Mouse (Mus musculus): ENCODE measurements around the gene Slc12a7. TPM values are rescaled to one million over a fixed set of nuclear protein-coding genes. Genes with fewer than 3 reads are reported as not detected.

Slc12a7 gene
- polyA plus RNA-seq (2015; fragmentation: Nextera tagmentation; extraction: Ambion mirVana) = 12.6 and 14.3 TPM in 2 replicates

DNA sequence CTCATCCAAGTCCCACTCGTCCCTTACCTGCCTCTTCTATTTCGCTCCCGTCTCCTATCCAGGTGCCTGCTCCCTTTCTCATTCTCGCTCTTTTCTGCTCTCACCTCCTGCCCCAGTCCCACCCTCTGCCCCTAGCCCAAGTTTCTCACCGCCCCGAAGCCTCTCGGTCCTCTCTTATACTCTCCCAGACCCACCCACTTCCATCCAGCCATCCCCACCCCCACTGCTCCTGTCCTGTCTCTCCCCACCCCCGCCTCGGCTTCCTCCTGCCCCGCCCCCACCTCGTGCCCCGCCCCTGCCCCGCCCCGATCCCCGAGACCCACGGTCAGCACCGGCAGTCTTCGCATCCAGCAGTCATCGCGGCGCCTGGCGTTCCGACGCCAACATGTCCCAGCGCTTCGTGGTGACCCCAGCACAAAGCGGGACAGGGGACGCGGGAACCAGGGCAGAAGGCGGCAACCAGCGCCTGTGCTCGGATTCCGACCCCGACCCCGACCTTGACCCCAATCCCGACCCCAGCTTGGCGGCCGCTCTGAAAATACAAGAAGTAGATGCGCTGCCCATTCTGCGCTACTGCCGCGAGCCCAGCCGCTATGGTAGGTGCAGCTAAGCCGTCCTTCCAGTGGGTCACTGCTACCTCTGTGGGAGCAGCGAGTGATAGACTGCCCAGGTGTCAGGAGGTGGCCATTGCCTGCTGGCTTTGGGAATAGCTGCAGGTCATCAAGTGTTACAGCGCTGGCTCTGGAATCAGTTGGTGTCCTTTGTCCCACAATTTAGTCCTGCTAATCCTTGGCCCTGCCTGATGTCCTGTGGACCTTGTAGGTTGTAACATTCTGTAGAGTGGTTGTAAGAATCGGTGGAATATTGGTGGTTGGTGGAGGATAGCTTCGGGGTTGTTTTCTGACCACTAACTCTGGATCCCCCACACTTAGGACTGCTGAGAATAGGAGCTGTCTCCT lies at the start of gene Slc12a7:
Gene Slc12a7 (plus strand): TSS at position 353 of the 959 bp plus-strand sequence.
- Histone ChIP-seq H3K36me3 (no peaks in the 10 kb centered on the region), H3K4me2 (peak within 1 kb of the TSS; percentile 68), H3K9ac (0 out of 2 replicates have a peak within 1 kb of the TSS, but pooled peaks have one; percentile 14), H3K27me3 (peaks cover 6% of the 10 kb centered on the region; the same call in 1 of the 2 replicates), H3K4me1 (peaks cover 13% of the 10 kb centered on the region), H3K27ac (no peak within 1 kb of the TSS), H3K4me3 (peak within 1 kb of the TSS; percentile 38), H3K9me3 (no peaks in the 10 kb centered on the region)
- WGBS = 5% methylated on average over 48 of the region's 48 CpGs
- no peak for ATAC-seq (ENCODE audit: insufficient number of reproducible peaks, low FRiP score, low TSS enrichment, low read depth)

DNA sequence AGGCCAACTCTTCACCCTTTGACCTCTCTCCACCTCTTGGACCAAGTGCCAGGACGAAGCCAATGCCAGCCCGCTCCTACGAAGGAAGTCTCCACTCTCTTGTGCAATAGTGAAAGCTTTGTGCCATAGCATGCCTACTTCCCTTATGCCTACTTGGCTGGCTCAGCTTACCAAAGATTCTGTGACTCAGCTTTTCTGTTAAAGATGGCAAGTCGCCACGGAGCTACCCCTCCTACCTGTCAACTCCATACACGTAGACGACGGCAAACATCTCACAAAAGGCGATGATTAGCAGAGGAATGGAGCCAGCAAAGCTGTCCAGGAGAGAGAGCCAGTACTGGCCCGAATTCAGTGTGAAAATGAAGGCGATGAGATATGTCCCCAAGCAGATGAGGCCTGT lies 49.2 kb upstream of the Slc12a7 start:
- Histone ChIP-seq H3K27me3 (no peaks in the 10 kb centered on the region), H3K9me3 (no peaks in the 10 kb centered on the region), H3K9ac (no peak overlapping the region), H3K4me3 (no peak overlapping the region), H3K36me3 (no peaks in the 10 kb centered on the region), H3K4me1 (no peaks in the 10 kb centered on the region), H3K4me2 (no peak overlapping the region), H3K27ac (no peak overlapping the region)
- ATAC-seq (ENCODE audit: insufficient number of reproducible peaks, low FRiP score, low TSS enrichment, low read depth) = no peak
- 88% methylated on average over 11 of the region's 11 CpGs for WGBS

DNA sequence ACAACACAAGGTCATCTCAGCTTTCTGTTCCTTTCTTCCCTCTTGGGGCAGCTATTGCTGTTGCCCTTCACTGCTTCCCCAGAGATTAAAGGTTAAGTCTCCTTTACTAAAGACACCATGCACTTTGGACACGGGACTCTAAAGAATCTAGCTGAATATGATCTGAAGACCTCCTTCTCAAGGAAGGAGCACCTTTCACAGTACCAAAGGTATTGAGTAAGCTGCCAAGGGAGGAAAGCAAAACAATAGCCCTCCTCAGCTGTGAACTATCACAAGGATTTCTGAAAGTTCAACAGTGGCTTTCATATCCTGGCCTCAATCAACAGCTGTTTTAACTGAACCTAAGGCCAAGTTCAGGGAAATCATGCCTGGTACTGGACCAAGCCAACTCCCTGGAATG lies 48.5 kb upstream of the Slc12a7 start:
- Histone ChIP-seq H3K4me3 (no peak overlapping the region), H3K36me3 (no peaks in the 10 kb centered on the region), H3K27me3 (no peaks in the 10 kb centered on the region), H3K4me2 (no peak overlapping the region), H3K9ac (no peak overlapping the region), H3K9me3 (no peaks in the 10 kb centered on the region), H3K4me1 (no peaks in the 10 kb centered on the region), H3K27ac (no peak overlapping the region)
- no peak for ATAC-seq (ENCODE audit: insufficient number of reproducible peaks, low FRiP score, low TSS enrichment, low read depth)
- WGBS = 83% methylated on average over 1 of the region's 1 CpGs

DNA sequence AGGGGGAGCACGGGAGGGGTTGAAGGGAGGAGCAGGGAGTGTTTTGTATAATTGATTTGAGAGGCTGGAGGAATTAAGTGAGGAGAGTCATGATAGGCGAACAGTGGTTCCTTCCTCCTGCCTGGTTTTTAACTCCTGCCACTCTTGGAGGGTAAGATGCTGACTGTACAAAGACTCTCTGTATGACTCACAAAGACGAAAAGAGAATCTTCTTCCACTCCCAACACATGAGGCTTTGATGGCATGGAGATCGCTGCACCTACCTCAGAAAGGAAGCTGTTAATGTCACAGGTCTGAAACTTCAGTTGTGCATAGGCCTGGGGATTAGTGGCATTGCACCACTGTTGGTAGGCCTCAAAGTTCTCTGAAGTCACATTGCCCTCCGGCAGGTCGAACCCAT lies 47.4 kb upstream of the Slc12a7 start:
- ATAC-seq (ENCODE audit: insufficient number of reproducible peaks, low FRiP score, low TSS enrichment, low read depth) = no peak
- WGBS = 80% methylated on average over 6 of the region's 6 CpGs
- H3K9ac ChIP-seq = no peak overlapping the region
- no peaks in the 10 kb centered on the region for H3K27me3 ChIP-seq
- H3K9me3 ChIP-seq = no peaks in the 10 kb centered on the region
- no peaks in the 10 kb centered on the region for H3K4me1 ChIP-seq
- no peak overlapping the region for H3K4me2 ChIP-seq
- no peaks in the 10 kb centered on the region for H3K36me3 ChIP-seq
- H3K4me3 ChIP-seq = no peak overlapping the region
- H3K27ac ChIP-seq = no peak overlapping the region

DNA sequence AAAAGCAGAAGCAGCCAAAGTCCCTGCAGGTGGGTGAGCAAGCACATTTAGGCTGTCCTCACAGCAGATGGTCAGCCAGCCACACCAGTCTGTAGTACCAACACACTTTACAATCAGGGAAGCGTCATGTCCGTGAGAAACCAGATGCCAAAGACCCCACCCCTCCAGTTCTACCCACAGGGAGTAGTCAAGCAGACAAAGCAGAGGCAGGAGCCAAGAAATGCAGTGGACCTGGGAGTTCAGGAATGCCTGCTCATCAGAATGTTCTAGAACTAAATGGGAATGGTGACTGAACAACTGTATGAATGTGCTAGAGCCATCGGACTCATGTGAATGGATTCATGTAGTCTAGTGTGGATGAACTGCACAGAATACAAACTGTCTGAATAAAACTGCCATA lies 45.3 kb upstream of the Slc12a7 start:
- Histone ChIP-seq H3K27me3 (no peaks in the 10 kb centered on the region), H3K9ac (no peak overlapping the region), H3K4me3 (no peak overlapping the region), H3K27ac (no peak overlapping the region), H3K36me3 (no peaks in the 10 kb centered on the region), H3K9me3 (no peaks in the 10 kb centered on the region), H3K4me1 (no peaks in the 10 kb centered on the region), H3K4me2 (no peak overlapping the region)
- no peak for ATAC-seq (ENCODE audit: insufficient number of reproducible peaks, low FRiP score, low TSS enrichment, low read depth)
- WGBS = 49% methylated on average over 3 of the region's 3 CpGs

DNA sequence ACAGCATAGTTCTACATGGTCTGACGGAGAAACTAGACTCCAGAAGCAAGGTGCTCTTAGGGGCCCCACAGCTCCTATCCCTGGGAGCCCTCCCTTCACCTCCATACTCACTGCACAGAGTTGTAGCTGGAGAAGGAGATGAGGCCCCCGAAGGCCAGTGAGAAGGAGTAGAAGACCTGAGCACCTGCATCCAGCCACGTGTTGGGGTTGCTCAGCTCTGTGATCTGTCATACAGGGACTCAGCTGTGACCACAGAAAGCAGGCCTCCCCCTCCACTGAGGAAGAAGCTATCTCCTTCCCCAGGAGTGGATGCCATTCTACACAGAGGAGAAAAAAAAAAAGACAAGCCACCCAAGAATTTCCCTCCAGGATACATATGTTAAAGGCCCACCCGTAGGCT lies 44.0 kb upstream of the Slc12a7 start:
- H3K4me1 ChIP-seq = no peaks in the 10 kb centered on the region
- H3K9ac ChIP-seq = no peak overlapping the region
- no peaks in the 10 kb centered on the region for H3K36me3 ChIP-seq
- H3K27ac ChIP-seq = no peak overlapping the region
- WGBS = 74% methylated on average over 4 of the region's 4 CpGs
- no peaks in the 10 kb centered on the region for H3K9me3 ChIP-seq
- ATAC-seq (ENCODE audit: insufficient number of reproducible peaks, low FRiP score, low TSS enrichment, low read depth) = no peak
- H3K4me2 ChIP-seq = no peak overlapping the region
- no peaks in the 10 kb centered on the region for H3K27me3 ChIP-seq
- no peak overlapping the region for H3K4me3 ChIP-seq

DNA sequence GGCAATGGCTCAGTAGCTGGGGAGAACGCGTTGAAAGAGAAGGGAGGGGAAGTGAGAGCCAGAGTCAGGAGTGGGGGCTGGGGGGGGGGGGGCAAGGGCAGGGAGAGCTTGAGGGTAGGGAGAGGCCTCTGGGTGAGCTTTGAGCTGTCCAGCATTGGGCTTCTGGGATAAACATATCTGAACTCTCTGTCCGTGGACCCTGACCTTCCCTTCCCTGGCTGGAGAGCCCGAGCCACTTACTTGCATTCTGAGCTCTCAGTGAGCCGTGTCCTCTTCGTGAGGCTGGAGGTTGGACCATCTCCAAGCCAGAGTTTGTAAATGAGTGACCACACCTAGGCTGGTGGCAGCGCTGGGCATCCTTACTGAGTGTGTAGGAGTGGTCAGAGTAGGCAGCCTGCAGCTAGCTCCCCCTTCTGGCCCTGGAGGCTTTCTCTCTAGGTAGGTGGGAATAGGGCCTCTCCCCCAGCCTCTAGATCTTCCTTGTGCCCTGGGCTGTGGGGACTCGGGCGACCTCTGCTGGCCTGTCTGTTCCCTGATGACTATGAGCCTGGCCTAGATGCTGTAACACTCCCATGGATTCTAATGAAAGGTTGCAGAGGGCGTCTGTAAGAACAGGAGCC lies 40.5 kb upstream of the Slc12a7 start:
- Histone ChIP-seq H3K36me3 (no peaks in the 10 kb centered on the region), H3K4me3 (no peak overlapping the region), H3K27me3 (no peaks in the 10 kb centered on the region), H3K9ac (no peak overlapping the region), H3K9me3 (no peaks in the 10 kb centered on the region), H3K4me1 (no peaks in the 10 kb centered on the region), H3K4me2 (no peak overlapping the region), H3K27ac (no peak overlapping the region)
- WGBS = 30% methylated on average over 10 of the region's 10 CpGs
- ATAC-seq (ENCODE audit: insufficient number of reproducible peaks, low FRiP score, low TSS enrichment, low read depth) = no peak; the same call in 1 of the 2 replicates

DNA sequence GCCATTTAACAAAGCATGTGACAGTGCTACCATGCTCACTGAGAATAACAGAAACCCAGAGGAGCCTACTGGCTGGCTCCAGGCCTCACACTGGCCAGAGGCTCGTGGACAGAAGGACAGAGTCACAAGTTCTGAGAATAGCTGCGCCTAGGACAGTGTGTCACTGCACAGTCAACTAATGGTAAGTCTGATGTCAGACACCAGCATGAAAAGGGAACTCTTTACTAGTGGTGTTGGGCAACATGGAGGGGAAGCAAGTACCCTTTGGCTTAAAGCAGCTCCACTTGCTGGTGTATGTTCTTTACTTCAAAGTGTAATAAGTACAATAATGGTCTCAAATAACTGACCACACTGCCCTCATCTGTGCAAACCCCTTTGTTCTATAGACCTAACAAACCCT lies 39.6 kb upstream of the Slc12a7 start:
- no peak overlapping the region for H3K27ac ChIP-seq
- H3K36me3 ChIP-seq = no peaks in the 10 kb centered on the region
- WGBS = 73% methylated on average over 2 of the region's 2 CpGs

DNA sequence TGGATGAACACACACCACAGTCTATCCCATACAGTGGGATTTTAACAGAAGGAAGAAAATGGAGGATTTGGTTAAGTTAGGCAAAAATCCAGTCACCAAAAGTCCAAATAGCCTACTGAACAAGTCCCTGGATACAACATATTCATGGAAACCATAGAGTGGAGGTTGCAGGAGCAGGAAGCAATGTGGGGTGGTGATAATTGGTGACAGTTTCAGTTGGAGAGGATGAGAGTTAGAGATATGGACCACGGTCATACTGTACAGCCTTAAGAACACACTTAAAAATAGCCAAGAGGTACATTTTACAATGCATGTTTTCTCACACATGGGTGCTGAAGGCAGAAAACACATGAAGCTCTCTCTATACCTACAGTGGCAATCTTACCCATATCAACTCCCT lies 37.9 kb upstream of the Slc12a7 start:
- Histone ChIP-seq H3K4me3 (no peak overlapping the region), H3K9me3 (no peaks in the 10 kb centered on the region), H3K27ac (no peak overlapping the region), H3K4me2 (no peak overlapping the region), H3K27me3 (no peaks in the 10 kb centered on the region), H3K9ac (no peak overlapping the region), H3K4me1 (no peaks in the 10 kb centered on the region), H3K36me3 (no peaks in the 10 kb centered on the region)
- ATAC-seq (ENCODE audit: insufficient number of reproducible peaks, low FRiP score, low TSS enrichment, low read depth) = no peak
- 88% methylated on average over 1 of the region's 1 CpGs for WGBS

More for the DNA sequence above, 39.6 kb upstream of the Slc12a7 start:
- no peaks in the 10 kb centered on the region for H3K4me1 ChIP-seq
- ATAC-seq (ENCODE audit: insufficient number of reproducible peaks, low FRiP score, low TSS enrichment, low read depth) = no peak
- no peak overlapping the region for H3K4me3 ChIP-seq
- no peak overlapping the region for H3K4me2 ChIP-seq
- H3K9ac ChIP-seq = no peak overlapping the region
- H3K9me3 ChIP-seq = no peaks in the 10 kb centered on the region
- no peaks in the 10 kb centered on the region for H3K27me3 ChIP-seq

DNA sequence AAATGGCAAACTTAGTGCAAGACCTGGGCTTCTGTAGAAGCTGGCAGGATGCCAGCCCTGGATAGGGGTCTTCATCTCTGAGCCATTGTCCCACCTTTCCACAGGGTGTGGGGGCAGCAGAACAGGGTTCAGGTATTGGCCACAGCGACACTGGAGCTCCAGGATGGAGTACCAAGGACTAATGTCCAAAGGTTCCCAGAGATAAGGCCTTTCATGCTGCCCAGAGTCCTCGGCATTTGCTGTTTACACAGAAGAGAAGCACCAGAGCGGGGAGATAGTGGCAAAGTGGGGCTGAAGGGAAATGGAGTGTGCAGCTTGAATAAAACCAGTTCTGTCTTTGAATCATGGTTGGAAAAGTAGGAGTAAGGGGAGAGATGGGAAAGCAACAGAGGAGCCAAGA lies 36.4 kb upstream of the Slc12a7 start:
- no peak overlapping the region for H3K4me3 ChIP-seq
- no peak for ATAC-seq (ENCODE audit: insufficient number of reproducible peaks, low FRiP score, low TSS enrichment, low read depth)
- H3K27ac ChIP-seq = no peak overlapping the region
- 82% methylated on average over 3 of the region's 3 CpGs for WGBS
- no peak overlapping the region for H3K9ac ChIP-seq
- H3K4me1 ChIP-seq = no peaks in the 10 kb centered on the region
- no peak overlapping the region for H3K4me2 ChIP-seq
- no peaks in the 10 kb centered on the region for H3K27me3 ChIP-seq
- H3K36me3 ChIP-seq = no peaks in the 10 kb centered on the region
- H3K9me3 ChIP-seq = no peaks in the 10 kb centered on the region

DNA sequence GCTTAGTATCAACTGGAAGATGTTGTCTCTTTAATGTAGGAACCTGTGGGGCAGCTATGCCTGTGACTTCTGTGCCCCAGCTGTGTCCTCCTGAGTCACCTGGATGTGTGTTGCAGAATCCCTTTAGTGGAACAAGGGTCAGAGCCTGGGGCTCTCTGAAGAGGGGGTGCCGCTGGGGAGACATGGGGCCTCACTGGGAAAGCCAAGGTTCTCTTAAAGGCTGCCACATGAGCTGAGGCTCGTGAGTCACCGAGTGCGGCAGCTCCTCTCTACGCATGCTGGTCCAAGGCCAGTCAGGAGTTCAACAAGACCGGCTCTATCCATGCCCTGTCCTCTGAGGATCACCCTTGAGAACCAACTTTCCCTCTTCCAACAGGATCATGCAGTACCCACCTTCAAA lies 33.2 kb upstream of the Slc12a7 start:
- Histone ChIP-seq H3K4me2 (no peak overlapping the region), H3K4me1 (no peaks in the 10 kb centered on the region), H3K9me3 (no peaks in the 10 kb centered on the region), H3K27me3 (no peaks in the 10 kb centered on the region), H3K4me3 (no peak overlapping the region), H3K27ac (no peak overlapping the region), H3K9ac (no peak overlapping the region), H3K36me3 (no peaks in the 10 kb centered on the region)
- WGBS = 91% methylated on average over 6 of the region's 6 CpGs
- no peak for ATAC-seq (ENCODE audit: insufficient number of reproducible peaks, low FRiP score, low TSS enrichment, low read depth)

DNA sequence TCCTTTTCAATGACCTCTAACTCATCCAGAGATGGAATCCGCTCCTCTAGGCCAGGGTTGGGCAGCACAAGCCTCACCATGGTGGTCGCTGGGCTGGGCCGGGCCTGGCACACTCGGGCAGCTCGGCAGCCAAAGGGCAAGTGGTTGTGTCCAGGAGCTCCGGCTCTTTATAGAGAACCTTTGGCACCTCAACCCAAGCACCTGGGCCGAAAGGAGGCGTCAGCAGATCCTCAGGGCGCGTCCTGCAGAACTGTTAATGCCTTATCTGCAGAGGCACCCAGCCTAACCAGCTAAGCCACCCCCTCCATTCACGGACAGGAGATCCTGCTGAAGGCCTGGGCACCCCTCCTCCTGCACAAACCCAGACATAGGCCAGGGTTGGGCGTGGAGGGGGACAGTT lies 32.3 kb upstream of the Slc12a7 start:
- H3K4me1 ChIP-seq = no peaks in the 10 kb centered on the region
- no peak overlapping the region for H3K27ac ChIP-seq
- no peaks in the 10 kb centered on the region for H3K9me3 ChIP-seq
- H3K4me3 ChIP-seq = no peak overlapping the region
- H3K4me2 ChIP-seq = no peak overlapping the region
- H3K9ac ChIP-seq = no peak overlapping the region
- no peaks in the 10 kb centered on the region for H3K27me3 ChIP-seq
- ATAC-seq (ENCODE audit: insufficient number of reproducible peaks, low FRiP score, low TSS enrichment, low read depth) = no peak
- 90% methylated on average over 12 of the region's 12 CpGs for WGBS
- no peaks in the 10 kb centered on the region for H3K36me3 ChIP-seq
